In genomic region chr10:79754856-79755516, GRCm38 (mm10) we compare ENCODE assay signal across 9 mouse cellular contexts. TPM values are rescaled to one million over a fixed set of nuclear protein-coding genes. Genes with fewer than 3 reads are reported as not detected.
DNase-seq lines count a peak whose midpoint lies in the region; TF ChIP-seq lines count a peak whose summit lies in the region.
"Had no signal": no experiment of that assay in that cellular context is flagged by ENCODE, and none has a peak within 500 bp of the region (broad histone marks: within the 10 kb centered on the region; RNA-seq: fewer than 3 reads in every experiment).

Gene Fgf22, plus strand, starts transcription at chr10:79755076.

- peak; percentile 51 for DNase-seq in ovary, adult 18-20 months (ENCODE audit: low spot score)
- no peak for DNase-seq in ovary, postnatal 10 days (ENCODE audit: low spot score)
- peak; percentile 85 for DNase-seq in embryo, embryonic 10 days (ENCODE audit: low spot score)
- peak; percentile 77 for DNase-seq in gastrocnemius, postnatal 10 days
- peak; percentile 66 for DNase-seq in induced T-regulatory cell, adult 2 months (ENCODE audit: low read depth)
- DNase-seq in left cerebral cortex, adult 2 months (ENCODE audit: extremely low spot score in 1 of 2, low spot score in 2 of 2), result peak; percentile 80 to 82
- peak; percentile 44 for DNase-seq in lung, postnatal 25 days (ENCODE audit: low spot score)
- DNase-seq in retina, postnatal 7 days (ENCODE audit: low read depth, low spot score), result peak; percentile 52

- intact Hi-C loops in left cerebral cortex, adult 2 months (cut with DNase I), result no loop called here

- no peak for TF ChIP-seq CTCF in left cerebral cortex, adult 2 months (IDR thresholded peaks at IDR 0.05)

- H3K27ac ChIP-seq in left cerebral cortex, adult 2 months, result peak within 1 kb of the TSS; percentile 60

- H3K4me3 ChIP-seq in left cerebral cortex, adult 2 months, result peak within 1 kb of the TSS; percentile 54

RNA-seq across cellular contexts. Expression of gene Fgf22, which starts in this region (rescaled TPM):
- total RNA-seq in gastrocnemius, postnatal 10 days (2021), result not detected
- total RNA-seq in left cerebral cortex, adult 2 months (2021), result 1 to 10 TPM; 4.5 to 4.8 TPM
- total RNA-seq: gastrocnemius, postnatal 36 days had no signal

Comparison
In these comparisons a context has a peak if more than half of its experiments do, and no peak if none do; other contexts are left out.
1. RNA of gene Fgf22 (total RNA-seq): 4.5 to 4.8 TPM in left cerebral cortex, adult 2 months; not detected in gastrocnemius, postnatal 10 days; every median in the first group is over 4 times any median in the second.
2. Peak in DNase-seq in gastrocnemius, postnatal 10 days; RNA of the gene not detected or under 1 TPM.